Mouse (Mus musculus): Measurements from ENCODE around the gene Mta1.

Mta1 gene

DNA sequence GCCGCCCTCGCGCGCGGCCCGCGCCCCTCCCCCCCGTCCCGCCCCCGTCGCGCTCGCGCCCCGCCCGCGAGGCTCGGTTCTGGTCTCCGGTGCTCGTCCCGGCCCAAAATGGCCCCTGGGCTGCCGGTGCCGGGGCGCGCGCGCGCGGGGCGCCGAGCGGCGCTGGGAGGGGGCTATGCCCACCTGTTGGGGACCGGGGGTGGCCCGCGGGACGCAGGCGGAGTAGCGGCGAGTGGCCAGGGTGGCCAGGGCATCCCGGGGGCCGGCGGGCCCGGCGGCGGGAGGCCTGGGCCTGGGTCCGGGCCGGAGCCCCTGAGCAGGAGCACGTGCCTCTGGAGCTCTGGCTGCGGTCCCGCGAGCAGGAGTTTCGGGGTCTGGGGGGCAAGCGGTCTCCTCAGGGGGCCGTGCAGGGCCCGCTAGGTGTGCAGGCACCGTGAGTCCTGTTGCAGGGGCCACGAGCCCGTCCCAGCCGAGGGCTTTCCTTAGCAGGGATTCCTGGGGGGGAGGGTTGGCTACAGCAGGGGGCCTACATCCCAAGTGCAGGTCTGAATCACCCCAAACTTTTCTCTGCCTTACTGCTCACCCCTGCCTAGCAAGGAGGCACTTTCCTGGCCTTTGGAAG, 563 bp downstream of the Mta1 start:
- no peak for DNase-seq

DNA sequence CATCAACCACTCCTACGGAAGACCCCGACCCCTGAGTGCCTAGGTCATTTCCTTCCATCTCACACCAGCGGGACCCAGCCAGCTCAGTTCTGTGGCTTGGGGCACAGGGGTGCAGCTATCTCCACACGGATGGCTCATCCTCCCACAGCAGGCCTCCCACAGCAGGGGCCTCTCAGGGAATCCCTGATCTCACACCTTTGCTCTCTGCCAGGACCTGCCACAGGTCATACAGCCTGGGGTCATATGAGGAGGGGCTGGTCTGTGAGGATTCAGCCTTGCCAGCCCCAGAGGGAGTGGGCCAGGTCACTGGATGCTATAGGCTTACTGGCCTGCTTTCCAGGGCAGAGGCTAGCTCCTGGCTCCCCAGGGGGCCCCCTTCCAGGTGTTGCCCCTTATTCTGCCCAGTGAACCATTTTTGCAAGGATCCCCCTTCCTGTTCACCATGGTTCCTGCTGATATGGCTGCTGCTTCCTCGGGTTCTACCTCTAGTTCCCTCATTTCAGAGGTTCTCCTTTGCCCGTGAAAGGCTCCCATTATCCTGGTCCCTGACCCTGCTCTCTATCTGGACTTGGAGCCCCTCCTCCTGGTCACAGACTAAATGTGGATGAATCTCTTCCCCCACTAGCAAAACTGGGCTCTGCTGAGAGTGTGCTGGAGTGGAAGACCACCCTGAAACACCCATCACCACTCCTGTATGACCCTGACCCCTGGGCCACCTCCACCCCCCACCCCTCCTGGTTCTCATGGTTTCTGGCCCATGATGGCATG, 1.6 kb downstream of the Mta1 start:
- no peak for DNase-seq

DNA sequence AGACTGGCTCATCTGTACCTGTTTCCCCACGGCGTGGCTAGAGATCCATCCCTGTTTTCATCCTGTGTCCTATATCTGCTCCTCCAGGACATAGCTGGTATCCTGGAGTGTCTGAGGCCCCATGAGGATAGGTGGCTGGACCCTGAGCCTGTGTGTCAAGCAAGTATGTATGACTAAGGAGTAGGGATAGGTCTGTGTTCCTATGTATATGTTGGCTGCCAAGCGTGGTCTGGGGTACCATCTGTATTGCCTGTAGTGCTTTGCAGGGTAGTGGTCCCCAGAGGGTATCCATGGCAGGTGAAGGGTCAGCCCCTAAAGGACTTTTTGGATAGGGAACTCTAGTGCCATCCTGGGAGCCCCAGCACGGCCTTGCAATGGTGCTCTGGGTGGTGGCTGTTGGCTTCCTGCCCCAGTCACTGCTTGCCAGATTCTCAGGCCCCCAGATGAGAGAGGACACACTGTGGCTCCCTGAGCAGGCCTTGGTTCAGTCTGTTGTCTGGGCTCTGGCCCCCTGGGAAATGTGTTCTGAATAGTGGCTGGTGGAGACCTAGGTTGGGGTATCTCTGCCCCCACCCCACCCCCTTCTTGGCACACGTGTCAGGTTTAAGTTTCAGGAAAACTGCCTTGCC, 2.5 kb downstream of the Mta1 start:
- no peak for DNase-seq

DNA sequence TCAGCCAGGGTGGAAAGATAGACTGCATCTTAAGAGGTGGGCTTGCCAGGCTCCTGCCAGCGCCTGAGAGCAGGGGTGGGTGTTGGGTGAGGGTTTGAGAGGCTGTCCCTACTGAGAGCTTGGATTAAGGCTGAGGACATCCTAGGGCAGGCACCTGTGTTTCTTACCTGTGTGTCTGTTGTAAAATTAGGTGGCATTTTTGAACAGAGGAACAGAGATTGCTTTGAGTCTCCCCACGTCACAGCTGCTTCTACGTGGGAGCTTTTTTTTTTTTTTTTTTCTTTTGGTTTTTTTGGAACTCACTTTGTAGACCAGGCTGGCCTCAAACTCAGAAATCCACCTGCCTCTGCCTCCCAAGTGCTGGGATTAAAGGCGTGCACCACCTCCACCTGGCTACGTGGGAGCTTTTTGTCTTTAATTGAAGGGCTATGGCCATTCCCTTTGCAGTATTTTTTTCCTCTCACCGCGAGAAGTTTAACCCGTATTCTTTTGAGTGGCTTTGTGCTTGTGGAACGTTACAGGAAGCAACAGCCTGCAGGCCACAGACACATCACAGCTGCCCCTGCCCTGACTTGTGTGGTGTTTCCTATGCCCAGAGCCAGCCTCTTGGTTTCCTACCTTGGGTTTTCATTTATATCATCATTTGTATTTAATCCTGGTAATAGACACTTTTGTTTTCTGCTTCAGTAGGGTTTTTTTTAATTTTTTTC, 3.3 kb downstream of the Mta1 start:
- no peak for DNase-seq

DNA sequence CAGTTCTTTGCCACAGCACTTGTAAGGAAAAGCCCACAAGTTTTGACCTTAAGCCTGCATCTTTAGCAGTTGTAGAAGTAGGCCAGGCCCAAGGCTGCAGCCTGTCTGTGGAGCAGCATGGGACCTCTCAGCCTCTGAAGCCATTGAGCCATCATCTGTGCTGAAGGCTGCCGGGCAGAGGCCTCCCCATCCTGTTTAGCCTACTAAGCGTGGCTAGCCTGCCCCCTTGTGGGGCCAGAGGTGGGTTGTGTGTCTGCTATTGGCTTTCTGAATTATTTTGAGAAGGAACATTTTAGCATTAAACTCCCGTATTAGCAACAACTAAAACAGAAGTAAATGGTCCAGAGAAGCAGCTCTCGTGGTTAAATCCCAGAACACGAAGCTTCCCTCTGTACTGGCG, 4.4 kb downstream of the Mta1 start:
- DNase-seq = no peak

DNA sequence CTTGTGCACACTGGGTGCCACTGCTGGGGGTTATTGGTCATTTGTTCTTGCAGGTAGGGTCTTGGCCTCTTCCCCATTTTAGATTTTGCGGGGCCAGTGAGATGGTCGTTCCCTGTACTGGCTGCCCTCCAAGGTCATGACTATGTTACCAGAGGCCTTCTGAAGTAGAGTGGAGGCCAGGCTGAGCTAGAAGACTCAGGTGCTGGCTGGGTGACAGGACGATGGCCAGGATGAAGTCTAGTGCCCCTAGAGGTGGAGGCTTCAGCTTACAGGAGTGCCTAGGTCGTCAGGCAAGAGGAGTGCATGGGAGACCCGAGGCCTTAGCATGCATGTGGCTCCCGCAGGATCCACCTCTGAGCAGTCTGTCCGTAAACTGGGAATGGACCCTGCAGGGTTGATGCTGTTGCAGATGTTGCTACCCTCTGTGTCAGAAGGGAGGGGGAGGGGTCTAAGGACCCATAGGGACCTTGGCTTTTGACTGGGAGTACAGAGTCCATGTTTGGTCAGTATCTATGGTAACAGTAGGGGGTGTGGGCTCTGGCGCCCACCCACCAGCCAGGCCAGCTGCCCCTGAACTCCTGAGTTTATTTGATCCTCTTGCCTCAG, 5.9 kb downstream of the Mta1 start:
- no peak for DNase-seq

DNA sequence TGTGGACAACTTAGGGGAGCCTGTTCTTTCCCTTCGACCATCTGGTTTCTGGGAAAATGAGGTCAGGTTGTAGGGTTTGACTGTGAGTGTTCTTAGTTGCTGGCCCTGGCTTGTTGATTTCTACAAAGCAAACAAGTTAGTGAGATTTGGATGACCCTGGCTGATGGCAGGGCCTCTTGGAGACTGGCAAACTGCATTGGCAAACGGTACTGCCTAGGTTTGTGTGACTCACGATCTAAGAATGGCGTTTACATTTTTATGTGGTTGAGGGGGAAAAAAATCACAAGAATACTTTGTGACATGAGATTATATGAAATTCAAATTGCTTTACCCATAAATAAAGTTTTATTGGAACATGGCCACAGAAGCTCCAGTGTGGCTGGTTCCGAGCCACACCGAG, 8.3 kb downstream of the Mta1 start:
- DNase-seq = no peak

DNA sequence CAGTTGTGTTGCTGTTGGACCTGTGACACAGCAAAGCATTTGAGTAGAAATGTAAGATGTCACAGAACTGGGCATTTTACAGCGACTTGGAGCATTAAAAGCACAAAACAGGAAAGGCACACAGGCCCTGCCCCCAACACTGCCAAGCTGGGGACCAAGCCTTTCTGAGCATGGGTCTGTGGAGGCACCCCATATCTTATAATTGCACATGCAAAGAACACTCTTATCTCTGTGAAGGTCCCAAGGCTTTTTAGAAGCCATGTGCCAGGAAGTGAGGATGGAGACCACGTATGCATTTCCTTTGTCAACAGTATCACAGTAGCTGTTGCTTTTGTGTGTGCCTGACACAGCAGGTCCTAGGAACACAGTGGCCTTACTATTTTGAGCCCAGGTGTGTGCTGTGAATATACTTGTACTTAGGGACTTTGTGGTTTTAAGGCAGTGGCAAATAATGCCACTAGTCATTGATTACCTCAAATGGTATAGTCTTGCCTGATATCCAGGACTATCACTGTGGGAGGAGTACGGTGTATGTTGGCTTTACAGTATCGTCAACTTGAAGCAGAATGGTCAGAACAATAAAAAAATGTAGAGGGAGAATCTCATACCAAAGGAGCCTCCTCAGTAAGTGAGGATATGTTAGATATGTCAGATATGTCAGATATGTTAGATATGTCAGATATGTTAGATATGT, 9.5 kb downstream of the Mta1 start:
- DNase-seq = no peak

DNA sequence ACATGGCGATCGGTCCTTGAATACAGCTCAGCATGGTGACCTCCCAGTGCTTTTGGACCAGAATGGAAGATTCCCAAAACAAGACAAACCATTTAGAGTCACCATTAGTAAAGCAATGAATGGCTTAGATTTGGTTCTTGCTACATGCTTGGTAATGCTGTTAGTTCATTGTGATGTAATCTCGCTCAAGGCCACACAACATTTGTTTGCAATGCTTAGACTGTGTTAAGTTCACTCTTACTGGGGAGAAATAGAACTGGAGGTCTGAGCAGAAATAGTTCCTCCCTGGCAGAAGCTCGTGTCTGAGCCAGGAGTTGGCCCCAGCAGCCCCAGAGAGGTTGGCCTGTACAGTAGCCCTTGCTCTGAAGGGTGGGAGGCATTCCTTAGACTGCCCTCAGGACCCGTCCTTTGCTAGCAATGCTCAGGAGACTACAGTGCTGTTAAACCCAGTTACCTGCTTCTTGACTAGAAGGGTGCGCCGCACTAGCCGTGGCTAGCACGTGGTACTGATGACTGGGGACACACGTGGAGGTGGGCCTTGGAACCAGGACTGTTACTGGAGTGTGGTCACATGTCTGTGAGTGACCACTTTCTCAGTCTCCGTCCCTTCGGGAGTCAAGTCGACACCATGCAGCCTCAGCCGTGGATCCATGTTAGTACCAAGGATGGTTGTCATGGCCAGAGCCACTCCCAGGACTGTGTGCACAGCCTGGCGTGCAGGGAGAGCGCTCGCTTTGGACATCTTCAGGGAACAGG, 10.6 kb downstream of the Mta1 start:
- DNase-seq = no peak

DNA sequence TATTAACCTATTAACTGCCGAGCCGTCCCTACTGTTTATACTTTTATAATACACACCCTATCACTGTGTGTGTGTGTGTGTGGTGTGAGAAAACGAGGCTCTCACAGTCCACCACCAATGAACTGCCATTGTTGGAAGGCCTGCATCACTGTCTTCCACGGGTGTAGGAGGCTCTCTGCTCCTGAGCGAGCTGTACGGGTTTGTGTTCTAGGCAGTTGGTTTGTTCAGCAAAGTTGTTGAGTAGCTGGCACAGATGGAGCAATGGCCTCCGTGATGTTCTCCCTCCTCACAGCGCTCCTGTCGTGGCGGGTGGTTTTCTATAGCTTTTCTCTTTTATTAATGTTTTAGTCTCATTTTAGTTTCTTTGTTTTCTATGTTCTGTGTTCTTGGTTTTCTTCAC, 11.7 kb downstream of the Mta1 start:
- no peak for DNase-seq

DNA sequence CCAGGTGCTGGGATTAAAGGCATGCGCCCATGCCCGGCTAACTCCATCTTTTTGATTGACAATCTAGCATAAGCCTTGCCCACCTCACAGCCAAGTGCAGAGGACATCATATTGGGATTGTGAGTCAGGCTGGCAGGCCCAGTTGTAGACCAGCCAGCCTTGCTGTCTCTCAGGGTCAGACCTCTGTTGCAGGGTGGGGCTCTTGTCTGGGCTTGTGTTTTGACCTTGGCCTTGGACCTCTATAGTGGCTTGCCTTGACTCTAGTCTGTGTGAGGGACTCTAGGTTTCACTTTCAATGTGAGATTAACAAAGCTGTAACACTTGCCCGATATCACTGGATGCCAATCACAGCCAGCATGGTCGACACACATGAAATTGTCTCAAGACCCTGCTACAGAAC, 16.1 kb downstream of the Mta1 start:
- no peak for DNase-seq

DNA sequence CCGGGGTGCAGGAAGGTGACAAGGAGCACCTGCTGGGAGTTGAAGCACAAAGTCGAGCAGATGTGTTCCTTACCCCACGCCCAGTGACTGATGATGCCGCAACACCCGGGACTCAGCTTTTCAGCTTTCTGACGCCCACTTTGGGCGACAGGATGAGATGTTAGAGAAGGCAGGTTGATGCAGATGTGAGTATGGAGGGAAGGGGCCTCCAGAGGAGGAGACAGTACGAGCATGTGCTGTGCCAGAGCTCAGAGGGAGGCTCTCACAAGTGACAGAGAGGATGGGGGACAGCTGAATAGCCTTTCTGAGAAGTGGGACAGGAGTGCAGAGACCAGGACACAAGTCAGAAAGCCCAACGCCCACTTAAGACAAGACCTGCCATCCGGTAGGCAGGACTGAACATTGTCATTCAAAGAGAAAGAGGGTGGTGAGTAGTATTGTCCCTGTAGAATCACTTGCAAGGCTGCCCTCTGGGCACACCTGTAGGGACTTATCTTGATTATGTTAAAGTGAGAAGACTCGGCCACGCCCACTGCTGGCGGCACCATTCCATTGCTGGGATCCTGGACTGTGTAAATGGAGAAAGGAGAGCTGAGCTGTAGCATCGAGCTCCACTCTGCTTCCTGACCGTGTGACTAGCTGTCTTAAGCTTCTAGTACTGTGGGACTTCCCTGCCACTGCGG, 16.9 kb downstream of the Mta1 start:
- no peak for DNase-seq

DNA sequence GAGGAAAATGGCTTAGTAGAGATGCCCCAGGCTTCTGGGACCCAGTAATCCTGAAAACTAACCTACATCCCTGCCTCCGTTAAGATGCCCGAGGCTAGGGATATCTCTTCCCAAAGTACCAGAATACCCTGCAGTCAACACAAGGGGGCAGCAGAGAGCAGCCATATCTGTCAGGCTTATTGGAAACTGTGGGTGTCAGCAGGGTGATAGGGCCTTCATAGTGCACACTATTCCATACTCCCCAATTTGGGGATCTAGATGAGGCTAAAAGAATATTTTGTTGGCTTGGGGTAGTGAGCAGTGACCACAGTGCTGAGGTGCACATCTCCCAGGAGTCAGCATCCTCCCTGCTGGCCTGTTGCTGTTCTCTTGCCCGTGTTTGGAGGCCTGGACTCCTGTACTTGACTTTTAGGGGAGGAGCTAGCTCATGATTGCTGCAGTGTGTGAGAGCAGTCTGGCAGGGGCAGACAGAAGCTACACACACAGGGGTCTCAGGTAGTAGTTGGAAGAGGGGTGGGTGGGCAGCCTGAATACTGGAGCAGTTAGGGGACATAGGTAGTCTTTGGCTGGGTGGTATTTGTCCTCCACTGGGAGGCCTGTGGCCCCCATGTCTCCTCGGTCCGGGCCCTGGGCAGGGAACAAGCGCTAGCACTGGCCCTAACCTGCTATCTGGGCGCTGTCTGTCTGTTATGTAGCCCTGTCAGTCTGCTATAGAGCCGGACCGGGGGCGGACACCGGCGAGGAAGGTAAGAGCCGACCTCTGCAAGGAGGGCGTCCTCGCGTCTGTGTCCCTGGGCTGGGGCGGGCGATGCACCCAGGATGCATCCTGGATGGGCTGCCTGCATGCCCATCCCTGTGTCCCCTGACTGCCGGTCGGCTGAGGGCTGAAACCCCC, 21.7 kb downstream of the Mta1 start:
- peak; percentile 53 for DNase-seq

DNA sequence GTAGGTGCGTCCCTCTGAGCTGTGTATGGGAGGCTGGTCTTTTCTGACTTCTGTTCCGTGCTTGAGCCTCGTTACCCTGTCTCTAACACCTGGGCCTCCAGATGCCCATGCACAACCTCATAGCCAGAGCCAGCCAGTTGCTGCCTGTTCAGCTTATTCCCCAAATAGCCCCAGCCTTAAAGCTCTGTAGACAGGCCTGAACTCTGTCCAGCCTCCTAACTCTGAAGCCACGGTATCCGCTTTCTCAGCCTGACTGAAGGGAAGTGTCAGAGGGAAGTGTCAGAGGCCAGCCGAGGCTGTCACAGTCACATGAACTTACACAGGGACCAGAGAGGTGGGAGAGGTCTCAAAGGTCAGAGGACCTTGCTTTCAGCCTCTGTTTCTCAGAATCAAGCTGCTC, 26.6 kb downstream of the Mta1 start:
- no peak for DNase-seq

DNA sequence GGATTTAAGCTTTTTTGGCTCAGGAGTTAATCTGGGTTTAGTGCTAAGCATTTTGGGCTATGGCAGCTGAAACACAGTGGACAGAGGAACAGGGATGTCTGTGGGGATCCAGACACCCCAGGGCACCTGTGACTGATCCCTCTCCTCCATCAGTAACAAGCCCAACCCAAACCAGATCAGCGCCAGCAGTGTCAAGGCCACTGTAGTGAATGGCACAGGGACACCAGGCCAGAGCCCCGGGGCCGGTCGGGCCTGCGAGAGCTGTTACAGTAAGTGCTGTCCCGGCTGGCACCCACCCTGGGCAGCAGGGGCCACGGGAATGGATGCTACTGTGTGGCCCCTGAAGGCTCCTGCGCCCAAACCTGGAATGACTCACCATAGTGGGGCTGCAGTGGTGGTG, 32.7 kb downstream of the Mta1 start:
- no peak for DNase-seq

DNA sequence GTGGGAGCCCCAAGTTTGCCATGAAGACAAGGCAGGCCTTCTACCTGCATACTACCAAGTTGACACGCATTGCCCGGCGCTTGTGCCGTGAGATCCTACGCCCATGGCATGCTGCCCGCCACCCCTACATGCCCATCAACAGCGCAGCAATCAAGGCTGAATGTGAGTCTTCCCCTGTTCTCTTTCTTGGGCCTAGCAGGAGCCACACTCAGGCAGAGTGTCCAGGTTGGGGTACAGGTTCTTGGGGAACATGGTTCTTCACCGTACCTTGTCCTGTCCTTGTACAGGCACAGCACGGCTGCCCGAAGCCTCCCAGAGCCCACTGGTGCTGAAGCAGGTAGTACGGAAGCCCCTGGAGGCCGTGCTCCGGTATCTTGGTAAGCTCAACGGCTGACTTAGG, 33.5 kb downstream of the Mta1 start:
- DNase-seq = no peak

DNA sequence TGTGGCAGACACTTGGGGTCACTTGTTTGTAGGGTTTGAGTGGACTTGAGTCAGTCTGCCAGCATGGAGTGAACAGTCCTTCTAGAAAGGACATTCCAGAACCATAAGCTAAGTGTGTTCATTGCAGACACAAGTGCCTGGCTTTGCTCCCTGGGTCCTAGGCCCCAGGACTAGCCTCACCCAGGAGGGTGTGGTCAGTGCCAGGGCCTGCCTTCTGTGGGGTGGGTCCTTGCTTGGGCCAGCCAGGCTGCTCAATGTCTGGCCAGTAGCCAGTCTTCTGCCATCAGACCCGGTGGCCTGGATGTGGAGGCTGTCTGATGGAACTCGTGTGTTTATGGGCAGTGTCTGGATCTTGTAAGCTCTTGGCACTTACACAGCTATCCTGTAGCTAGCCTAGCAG, 34.5 kb downstream of the Mta1 start:
- DNase-seq = peak; percentile 70

DNA sequence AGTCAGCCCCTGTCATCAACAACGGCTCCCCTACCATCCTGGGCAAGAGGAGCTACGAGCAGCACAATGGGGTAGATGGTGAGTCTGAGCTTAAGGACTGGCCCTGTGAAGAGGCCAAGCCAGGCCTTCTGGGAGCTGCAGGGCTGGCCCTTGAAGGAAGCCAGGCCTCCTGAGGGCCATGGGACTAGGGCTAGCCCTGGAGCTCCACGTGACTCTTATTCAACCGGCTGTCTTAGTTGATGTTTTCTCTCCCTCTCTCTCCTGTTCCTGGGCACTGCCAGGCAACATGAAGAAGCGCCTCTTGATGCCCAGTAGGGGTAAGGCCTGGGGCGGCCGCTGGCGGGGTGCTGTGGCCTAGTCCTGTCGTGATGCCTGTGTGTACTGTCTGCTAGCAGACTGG, 35.2 kb downstream of the Mta1 start:
- DNase-seq = no peak

DNA sequence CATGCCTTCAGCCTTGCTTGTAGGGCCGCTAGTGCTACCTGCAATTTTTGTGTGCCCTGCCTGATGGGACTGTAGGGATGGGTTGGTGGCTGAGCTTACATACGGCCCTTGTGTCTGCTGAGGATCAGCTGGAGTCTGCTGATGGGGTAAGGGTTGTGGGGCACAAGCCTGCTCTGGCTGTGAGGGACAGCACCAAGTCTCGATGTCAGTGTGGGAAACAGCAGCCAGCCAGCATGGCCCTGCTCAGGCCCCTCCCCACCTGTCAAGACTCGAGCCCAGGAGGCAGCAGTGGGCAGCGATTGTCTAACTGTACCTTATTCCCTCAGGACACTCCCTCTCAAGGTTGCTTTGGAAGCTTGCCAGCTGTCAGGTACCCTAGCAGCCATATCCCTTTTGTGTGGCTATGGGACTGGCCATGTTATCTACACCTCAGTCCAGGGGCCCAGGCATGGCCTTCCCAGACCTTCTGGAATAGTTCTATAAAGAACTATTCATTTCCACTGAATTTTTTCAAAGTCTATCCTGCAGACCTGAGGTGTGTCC, 35.9 kb downstream of the Mta1 start:
- DNase-seq = no peak

DNA sequence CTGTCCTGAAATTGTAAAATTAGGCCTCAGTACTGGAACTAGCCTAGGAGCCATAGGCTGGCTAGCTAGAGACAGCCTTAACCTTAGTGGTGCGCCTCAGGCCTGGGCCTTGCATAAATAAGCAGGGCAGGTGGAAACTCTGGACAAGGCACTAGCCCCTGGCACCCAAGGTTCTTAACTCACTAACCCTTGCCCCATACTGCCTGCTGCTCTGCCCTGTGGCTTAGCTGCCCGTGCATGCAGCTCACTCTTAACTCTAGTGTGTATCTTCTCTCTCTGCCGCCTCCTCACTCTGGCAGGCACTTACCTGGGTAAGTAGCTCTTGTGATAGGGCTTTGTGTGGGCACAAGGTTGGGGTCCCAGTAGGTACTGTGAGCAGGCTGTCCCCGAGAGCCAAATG, 36.4 kb downstream of the Mta1 start:
- DNase-seq = no peak

All from layer of hippocampus, adult 9-11 months (tissue).